Mouse (Mus musculus): Measurements from ENCODE around the gene Rpl29.

The Rpl29 gene

DNA sequence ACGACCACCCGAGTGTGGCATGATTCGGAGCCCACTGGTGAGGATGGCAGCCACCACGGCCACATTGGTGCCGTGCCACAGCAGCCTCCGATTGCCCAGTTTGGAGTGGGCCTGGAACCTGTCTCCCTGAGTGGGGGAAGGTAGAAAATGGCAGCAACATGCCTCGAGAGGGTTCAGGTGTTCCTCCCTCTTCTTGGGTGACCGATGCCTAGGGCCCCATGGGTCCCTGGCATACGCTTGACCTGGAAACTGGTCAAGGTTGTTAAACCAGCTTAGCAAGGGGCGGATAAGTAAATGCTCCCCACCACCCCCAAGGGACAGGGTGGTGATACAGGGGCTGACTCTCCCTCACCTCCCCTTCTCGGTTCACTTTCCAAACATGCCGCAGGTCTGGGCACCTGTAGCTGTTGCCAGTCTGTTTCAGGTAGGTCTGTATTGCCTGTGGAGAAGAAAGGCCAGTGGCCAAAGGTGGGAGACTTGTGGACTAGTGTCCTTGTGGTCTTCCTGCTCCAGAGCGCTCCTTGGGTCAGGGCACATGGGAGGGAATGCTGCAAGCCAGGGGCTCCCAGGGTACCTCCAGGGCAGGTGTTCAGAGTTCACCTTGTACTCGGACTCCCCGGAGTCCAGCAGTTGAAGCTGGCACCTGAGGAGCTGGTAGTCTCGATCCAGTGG is 44.0 kb downstream of the Rpl29 start:
- no peak for DNase-seq (ENCODE audit: low spot score)

- no peak for DNase-seq (ENCODE audit: low spot score)
Measured at GRCm38 (mm10) chr9:106473753-106474105, 44.5 kb downstream of the Rpl29 start.

DNA sequence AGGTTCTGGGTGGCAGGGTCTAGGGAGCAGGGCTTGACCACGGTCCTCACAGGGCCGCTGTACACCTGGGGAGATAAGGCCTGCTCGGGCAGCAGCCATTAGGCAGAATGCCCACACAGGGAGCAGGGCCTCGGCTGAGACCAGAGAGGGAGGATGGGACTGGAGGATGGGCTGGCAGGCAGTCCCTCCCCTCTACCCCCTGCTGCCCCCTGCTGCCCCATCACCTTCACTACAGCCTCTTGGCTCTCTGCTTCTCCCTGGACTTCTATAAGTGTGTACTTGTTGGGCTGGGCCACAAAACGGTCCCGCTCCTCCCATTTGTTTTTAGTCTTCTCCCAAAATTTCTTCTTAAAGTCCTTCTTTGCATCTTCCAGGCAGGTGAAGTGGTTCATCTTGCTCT is 45.2 kb downstream of the Rpl29 start:
- DNase-seq (ENCODE audit: low spot score), result peak; percentile 76

- DNase-seq (ENCODE audit: low spot score), result peak; percentile 75
Measured at GRCm38 (mm10) chr9:106475046-106475445, 45.8 kb downstream of the Rpl29 start.

GRCm38 (mm10) chr9:106475663-106476001 is 46.4 kb downstream of the Rpl29 start, which contains the start of gene Rrp9:
Gene Rrp9 (plus strand): TSS chr9:106475963.
- DNase-seq (ENCODE audit: low spot score), result no peak

- DNase-seq (ENCODE audit: low spot score), result peak; percentile 73
Measured at GRCm38 (mm10) chr9:106476002-106476923, 47.0 kb downstream of the Rpl29 start.

- DNase-seq (ENCODE audit: low spot score), result peak; percentile 99
Measured at GRCm38 (mm10) chr9:106476924-106477484, 47.8 kb downstream of the Rpl29 start, which contains the start of gene Parp3. Gene Parp3 (minus strand): TSS chr9:106476949.

DNA sequence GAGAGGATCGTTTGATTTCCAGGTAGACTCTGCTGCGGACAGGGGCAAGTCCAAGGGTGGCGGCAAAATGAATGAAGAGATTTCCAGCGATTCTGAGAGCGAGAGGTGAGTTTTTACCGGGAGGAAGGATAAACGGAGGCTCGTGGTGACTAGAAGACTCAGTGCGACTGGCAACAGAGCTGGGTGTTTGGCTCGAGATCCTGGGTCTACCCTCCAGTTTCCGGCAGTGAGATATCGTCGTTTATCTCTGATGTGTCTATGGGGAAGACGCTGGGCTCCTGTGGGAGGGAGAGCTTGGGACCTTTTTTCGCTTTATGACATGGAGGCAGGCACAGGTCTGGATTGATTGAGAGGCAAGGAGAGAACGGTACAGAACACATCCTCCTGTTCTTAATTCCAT is 48.4 kb downstream of the Rpl29 start:
- no peak for DNase-seq (ENCODE audit: low spot score)

DNA sequence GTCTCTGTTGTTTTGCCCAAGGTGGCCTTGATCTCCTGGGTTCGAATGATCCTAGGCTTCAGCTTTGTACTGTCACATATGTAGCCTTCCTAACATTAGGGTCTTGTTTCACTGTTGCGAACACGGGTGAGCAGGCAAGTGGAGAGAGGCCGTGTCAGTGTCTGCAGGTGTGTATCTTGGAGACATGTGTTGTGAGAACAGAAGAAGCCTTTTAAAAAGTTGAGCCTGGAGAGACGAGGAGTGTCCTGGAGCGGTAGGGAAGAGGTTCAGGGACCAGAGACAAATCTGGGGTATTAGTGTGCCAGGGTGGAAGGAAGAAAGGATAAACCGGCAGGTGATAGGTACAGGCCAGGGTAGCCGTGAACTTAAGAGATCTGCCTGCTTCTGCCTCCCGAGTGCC is 48.8 kb downstream of the Rpl29 start:
- DNase-seq (ENCODE audit: low spot score), result no peak

GRCm38 (mm10) chr9:106480541-106480940 is 51.3 kb downstream of the Rpl29 start:
- DNase-seq (ENCODE audit: low spot score), result no peak

DNA sequence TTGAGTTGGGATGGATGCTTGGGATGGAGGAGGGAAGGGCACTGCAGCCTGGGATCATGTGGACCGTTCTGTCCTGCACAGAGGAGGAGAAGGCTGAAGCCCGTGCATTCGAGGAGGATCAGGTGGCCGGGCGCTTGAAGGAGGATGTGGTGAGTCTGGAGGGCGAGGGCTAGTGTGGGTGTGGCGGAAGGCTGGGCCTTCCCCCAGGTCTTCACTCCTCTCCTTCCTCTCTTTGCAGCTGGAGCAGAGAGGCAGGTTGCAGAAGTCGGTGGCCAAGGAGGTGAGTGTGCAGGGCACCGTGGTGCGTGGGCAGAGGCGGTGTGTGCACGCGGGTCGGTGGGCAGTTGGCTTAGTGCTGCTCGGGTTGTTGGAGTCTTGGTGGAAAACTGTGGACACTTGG is 51.8 kb downstream of the Rpl29 start:
- DNase-seq (ENCODE audit: low spot score), result no peak

All from MN1 (cell line).